Mouse (Mus musculus): Measurements from ENCODE around the gene Tmem235. TPM values are rescaled to one million over a fixed set of nuclear protein-coding genes. Genes with fewer than 3 reads are reported as not detected.

Gene Tmem235
- polyA plus RNA-seq, 1 experiment from 2014 or later, result not detected

DNA sequence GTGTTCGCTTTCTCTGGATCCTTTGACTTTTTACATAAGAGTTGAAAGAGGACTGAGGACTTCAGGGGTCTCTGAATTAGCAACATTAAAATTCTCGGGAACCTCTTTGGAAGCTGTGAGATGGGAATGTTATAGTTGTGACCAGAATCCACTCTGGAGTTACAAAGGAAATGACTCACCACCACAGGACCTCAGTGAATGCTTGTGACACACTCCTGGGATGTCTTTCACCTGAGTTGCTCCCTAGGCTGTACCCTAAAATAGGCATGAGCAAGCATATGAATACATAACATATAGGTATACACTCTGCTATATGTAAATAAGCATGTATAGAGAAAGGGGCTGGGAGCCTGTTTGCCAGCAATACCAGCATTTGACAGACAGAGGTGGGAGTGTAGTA lies 17.1 kb upstream of the Tmem235 start:
- H3K4me2 ChIP-seq (replicated peaks), result no peak overlapping the region
- no peak for ATAC-seq (ENCODE audit: low FRiP score)
- peaks cover 7% of the 10 kb centered on the region for H3K4me1 ChIP-seq (replicated peaks; ENCODE audit: control insufficient read depth, insufficient read depth, low read length)
- no peaks in the 10 kb centered on the region for H3K36me3 ChIP-seq (replicated peaks; ENCODE audit: control insufficient read depth, insufficient read depth)
- H3K9ac ChIP-seq, result no peak overlapping the region
- H3K27ac ChIP-seq, result no peak overlapping the region
- WGBS, result 84% methylated on average over 2 of the region's 2 CpGs
- no peak overlapping the region for H3K4me3 ChIP-seq (replicated peaks; ENCODE audit: low read length)
- H3K9me3 ChIP-seq (ENCODE audit: control insufficient read depth, low read length), result no peaks in the 10 kb centered on the region
- DNase-seq (ENCODE audit: low spot score), result no peak
- H3K27me3 ChIP-seq (ENCODE audit: control insufficient read depth, insufficient read depth, low read length), result no peaks in the 10 kb centered on the region

DNA sequence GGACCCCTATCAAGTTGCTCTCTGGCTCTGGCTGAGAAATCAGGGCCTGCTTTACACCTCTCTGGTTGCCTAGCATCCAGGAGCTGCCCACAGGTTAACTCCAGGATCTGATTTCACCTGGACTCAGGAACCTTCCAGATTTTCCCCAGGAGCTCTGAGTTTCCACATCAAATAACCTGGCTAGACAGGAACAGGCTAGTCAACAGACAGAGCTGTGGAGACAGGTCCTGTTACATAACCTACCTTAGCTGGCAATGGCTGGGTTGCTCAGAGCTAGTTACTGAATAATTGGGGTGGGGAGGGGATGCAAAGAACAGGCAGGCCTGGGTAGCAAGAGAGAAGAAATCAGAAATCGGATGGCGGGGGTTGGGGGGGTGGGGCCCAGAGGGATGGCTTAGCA lies 15.6 kb upstream of the Tmem235 start:
- Histone ChIP-seq H3K9ac (no peak overlapping the region), H3K4me1 (replicated peaks; ENCODE audit: control insufficient read depth, insufficient read depth, low read length) (peaks cover 15% of the 10 kb centered on the region), H3K27me3 (ENCODE audit: control insufficient read depth, insufficient read depth, low read length) (no peaks in the 10 kb centered on the region), H3K9me3 (ENCODE audit: control insufficient read depth, low read length) (no peaks in the 10 kb centered on the region), H3K27ac (no peak overlapping the region), H3K36me3 (replicated peaks; ENCODE audit: control insufficient read depth, insufficient read depth) (no peaks in the 10 kb centered on the region), H3K4me2 (replicated peaks) (no peak overlapping the region), H3K4me3 (replicated peaks; ENCODE audit: low read length) (no peak overlapping the region)
- DNase-seq (ENCODE audit: low spot score) (no peak), ATAC-seq (ENCODE audit: low FRiP score) (no peak)
- 72% methylated on average over 2 of the region's 2 CpGs for WGBS

DNA sequence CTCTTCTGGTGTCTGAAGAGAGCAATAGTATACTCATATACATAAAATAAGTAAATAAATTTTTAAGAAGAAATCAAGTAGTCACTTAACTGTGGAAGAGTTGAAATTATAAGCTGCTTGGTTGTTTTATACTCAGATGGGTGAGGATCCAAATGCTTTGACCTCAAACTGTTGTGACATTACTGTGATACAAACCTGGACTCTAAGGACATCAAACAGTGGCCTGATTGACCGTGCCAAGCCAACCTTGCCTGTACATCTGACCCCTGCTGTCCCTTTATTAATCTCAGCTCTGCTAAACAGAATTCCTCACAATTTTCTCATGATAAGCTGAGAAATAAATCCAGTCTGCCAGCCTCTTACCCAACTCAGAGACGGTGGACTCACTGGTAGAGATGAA lies 14.9 kb upstream of the Tmem235 start:
- H3K9ac ChIP-seq, result no peak overlapping the region
- H3K27me3 ChIP-seq (ENCODE audit: control insufficient read depth, insufficient read depth, low read length), result no peaks in the 10 kb centered on the region
- H3K36me3 ChIP-seq (replicated peaks; ENCODE audit: control insufficient read depth, insufficient read depth), result no peaks in the 10 kb centered on the region
- H3K4me2 ChIP-seq (replicated peaks), result no peak overlapping the region
- no peaks in the 10 kb centered on the region for H3K9me3 ChIP-seq (ENCODE audit: control insufficient read depth, low read length)
- no peak overlapping the region for H3K27ac ChIP-seq
- H3K4me3 ChIP-seq (replicated peaks; ENCODE audit: low read length), result no peak overlapping the region
- 85% methylated on average over 2 of the region's 2 CpGs for WGBS
- ATAC-seq (ENCODE audit: low FRiP score) (no peak), DNase-seq (ENCODE audit: low spot score) (no peak)
- H3K4me1 ChIP-seq (replicated peaks; ENCODE audit: control insufficient read depth, insufficient read depth, low read length), result peaks cover 15% of the 10 kb centered on the region

DNA sequence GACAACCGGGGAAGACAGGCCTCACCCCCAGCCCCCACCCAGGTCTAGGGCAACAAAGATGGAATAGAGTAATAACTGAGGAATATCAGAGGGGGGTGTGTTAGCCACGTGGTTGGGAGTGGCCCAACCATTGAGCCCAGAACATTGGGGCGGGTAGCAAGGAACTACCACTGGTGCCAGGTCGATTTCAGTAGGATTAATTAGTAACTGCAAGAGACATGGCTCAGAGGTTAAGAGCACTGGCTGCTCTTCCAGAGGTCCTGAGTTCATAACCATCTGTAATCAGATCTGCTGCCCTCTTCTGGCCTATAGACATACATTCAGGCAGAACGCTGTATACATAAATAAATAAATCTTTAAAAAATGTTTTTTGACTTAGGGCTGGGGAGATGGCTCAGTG lies 13.9 kb upstream of the Tmem235 start:
- ATAC-seq (ENCODE audit: low FRiP score) (no peak), DNase-seq (ENCODE audit: low spot score) (no peak)
- H3K9ac ChIP-seq, result no peak overlapping the region
- peaks cover 15% of the 10 kb centered on the region for H3K4me1 ChIP-seq (replicated peaks; ENCODE audit: control insufficient read depth, insufficient read depth, low read length)
- H3K36me3 ChIP-seq (replicated peaks; ENCODE audit: control insufficient read depth, insufficient read depth), result no peaks in the 10 kb centered on the region
- whole genome bisulfite sequencing, result 57% methylated on average over 5 of the region's 5 CpGs
- H3K9me3 ChIP-seq (ENCODE audit: control insufficient read depth, low read length), result no peaks in the 10 kb centered on the region
- H3K4me3 ChIP-seq (replicated peaks; ENCODE audit: low read length), result no peak overlapping the region
- no peak overlapping the region for H3K27ac ChIP-seq
- no peak overlapping the region for H3K4me2 ChIP-seq (replicated peaks)
- no peaks in the 10 kb centered on the region for H3K27me3 ChIP-seq (ENCODE audit: control insufficient read depth, insufficient read depth, low read length)

DNA sequence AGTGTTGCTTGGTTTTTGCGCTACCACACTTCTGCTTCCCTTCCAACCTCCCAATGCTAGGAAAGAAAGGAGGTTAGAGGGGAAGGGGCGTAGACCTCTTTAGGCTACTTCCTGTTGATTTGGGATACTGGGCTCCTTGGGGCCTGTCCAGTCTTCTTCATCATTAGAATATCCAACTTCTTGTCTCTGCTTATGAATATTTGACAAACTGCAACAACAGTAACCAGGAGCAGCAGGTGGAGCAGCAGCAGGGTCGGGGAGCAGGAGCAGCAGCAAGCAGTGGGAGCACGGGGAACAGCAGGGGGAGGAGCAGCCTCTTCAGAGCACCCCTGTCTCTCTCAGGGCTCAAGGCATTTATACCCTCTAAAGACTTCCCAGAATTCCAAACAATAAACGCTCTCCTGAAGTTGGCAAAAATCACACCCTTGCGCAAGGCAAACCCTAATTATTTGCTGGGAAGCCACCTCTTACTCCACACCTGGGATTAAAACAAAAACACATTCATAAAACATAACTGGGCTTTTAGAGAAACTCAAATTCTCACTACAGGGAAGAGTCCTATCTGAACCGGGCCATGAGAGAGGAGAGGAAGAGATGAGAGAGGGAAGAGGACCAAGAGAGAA lies 12.8 kb upstream of the Tmem235 start:
- peak overlapping the region; percentile 64 for H3K4me3 ChIP-seq (replicated peaks; ENCODE audit: low read length)
- H3K27ac ChIP-seq, result peak overlapping the region; percentile 98
- WGBS, result 87% methylated on average over 7 of the region's 7 CpGs
- peak overlapping the region; percentile 96 for H3K4me2 ChIP-seq (replicated peaks)
- no peaks in the 10 kb centered on the region for H3K36me3 ChIP-seq (replicated peaks; ENCODE audit: control insufficient read depth, insufficient read depth)
- H3K9me3 ChIP-seq (ENCODE audit: control insufficient read depth, low read length), result no peaks in the 10 kb centered on the region
- H3K4me1 ChIP-seq (replicated peaks; ENCODE audit: control insufficient read depth, insufficient read depth, low read length), result peaks cover 15% of the 10 kb centered on the region
- H3K9ac ChIP-seq, result peak overlapping the region; percentile 93
- no peaks in the 10 kb centered on the region for H3K27me3 ChIP-seq (ENCODE audit: control insufficient read depth, insufficient read depth, low read length)
- ATAC-seq (ENCODE audit: low FRiP score) (no peak), DNase-seq (ENCODE audit: low spot score) (no peak)

DNA sequence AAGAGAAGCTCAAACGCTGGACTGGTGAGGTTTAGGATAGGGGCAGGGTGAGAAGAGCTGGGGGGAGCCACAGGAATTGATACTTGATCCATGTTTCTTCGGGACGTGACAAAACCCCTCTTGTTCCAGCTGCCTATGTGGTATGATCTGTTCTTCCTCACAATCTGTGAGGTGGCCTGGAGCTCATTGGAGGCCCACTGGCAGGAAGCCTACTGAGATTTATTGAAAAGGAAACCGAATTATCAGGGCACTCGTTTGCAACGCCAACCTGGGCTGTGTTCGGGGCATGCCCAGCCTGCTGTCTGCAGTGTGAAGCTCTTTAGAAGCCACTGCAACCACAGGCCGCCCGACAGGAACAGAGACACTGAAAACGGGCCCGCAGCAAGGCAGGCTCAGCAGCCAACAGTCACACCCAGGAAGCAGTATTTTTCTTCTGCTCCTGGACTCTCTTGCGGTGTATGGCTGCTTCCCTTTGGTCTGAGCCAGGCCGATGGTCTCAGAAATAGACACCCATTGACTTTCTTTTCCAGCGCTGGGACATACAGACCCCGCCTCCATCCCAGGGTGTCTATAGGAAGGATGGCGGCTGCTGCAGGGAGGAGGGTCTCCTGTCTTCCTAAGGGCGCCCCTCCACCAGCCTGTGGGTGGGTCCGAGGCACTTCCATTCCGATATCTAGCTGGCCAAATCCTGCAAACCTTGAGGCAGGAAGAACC lies 12.1 kb upstream of the Tmem235 start:
- no peaks in the 10 kb centered on the region for H3K9me3 ChIP-seq (ENCODE audit: control insufficient read depth, low read length)
- H3K36me3 ChIP-seq (replicated peaks; ENCODE audit: control insufficient read depth, insufficient read depth), result no peaks in the 10 kb centered on the region
- no peaks in the 10 kb centered on the region for H3K27me3 ChIP-seq (ENCODE audit: control insufficient read depth, insufficient read depth, low read length)
- ATAC-seq (ENCODE audit: low FRiP score), result peak; percentile 84
- peak; percentile 37 for DNase-seq (ENCODE audit: low spot score)
- peak overlapping the region; percentile 96 for H3K4me2 ChIP-seq (replicated peaks)
- H3K27ac ChIP-seq, result peak overlapping the region; percentile 98
- WGBS, result 12% methylated on average over 19 of the region's 19 CpGs
- H3K4me3 ChIP-seq (replicated peaks; ENCODE audit: low read length), result peak overlapping the region; percentile 64
- H3K9ac ChIP-seq, result peak overlapping the region; percentile 93
- peaks cover 15% of the 10 kb centered on the region for H3K4me1 ChIP-seq (replicated peaks; ENCODE audit: control insufficient read depth, insufficient read depth, low read length)

DNA sequence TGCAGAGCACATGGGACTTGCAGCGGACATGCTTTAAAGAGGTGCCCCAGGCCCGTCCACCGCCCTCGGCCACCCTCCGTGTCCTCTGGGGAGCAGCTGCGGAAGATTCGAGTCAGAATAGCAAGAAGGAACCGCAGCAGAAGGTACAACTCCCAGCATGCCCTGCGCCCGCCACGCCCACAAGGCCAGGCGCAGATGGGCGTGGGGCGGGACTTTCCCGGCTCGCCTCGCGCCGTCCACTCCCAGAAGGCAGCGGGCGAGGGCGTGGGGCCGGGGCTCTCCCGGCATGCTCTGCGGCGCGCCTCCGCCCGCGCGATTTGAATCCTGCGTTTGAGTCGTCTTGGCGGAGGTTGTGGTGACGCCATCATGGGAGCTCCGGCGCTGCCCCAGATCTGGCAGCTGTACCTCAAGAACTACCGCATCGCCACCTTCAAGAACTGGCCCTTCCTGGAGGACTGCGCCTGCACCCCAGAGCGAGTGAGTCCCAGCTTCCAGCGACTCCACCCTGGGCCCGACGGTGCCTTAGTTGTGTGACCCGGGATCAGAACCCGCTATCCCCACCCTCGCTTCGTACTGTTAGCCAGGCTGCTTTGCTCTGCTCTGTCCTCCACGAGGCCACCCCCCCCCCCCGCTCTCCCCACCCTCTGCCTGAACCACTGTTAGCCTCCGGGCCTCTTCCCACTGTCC lies 11.4 kb upstream of the Tmem235 start, which contains the start of gene Birc5:
TSS of gene Birc5 (plus strand) at position 267 of the 687 bp plus-strand sequence.
- no peaks in the 10 kb centered on the region for H3K36me3 ChIP-seq (replicated peaks; ENCODE audit: control insufficient read depth, insufficient read depth)
- WGBS, result 1% methylated on average over 51 of the region's 51 CpGs
- peak within 1 kb of the TSS; percentile 96 for H3K4me2 ChIP-seq (replicated peaks)
- H3K9ac ChIP-seq, result peak within 1 kb of the TSS; percentile 93
- no peaks in the 10 kb centered on the region for H3K27me3 ChIP-seq (ENCODE audit: control insufficient read depth, insufficient read depth, low read length)
- ATAC-seq (ENCODE audit: low FRiP score), result peak; percentile 94
- DNase-seq (ENCODE audit: low spot score), result peak; percentile 98
- H3K4me1 ChIP-seq (replicated peaks; ENCODE audit: control insufficient read depth, insufficient read depth, low read length), result peaks cover 15% of the 10 kb centered on the region
- peak within 1 kb of the TSS; percentile 98 for H3K27ac ChIP-seq
- H3K4me3 ChIP-seq (replicated peaks; ENCODE audit: low read length), result peak within 1 kb of the TSS; percentile 64
- H3K9me3 ChIP-seq (ENCODE audit: control insufficient read depth, low read length), result no peaks in the 10 kb centered on the region

DNA sequence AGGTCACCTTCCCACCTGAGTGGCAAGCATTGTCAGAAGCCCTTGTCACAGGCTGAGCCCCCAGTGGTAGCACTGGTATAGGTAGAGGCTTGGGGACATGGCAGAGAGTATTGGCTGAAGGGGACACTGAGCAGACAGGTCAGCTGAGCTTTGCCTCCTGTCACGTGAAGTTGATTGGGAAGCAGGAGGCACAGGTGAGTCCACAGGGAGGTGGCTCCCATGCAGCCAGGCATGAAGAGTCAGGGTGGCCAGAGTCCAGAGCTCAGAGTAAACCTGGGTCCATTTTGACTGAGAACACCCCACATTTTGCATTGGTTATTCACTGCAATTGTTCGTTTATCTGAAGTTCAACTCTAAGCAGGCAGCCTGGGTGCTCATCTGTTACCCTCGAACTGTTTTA lies 7.7 kb upstream of the Tmem235 start:
- no peaks in the 10 kb centered on the region for H3K9me3 ChIP-seq (ENCODE audit: control insufficient read depth, low read length)
- H3K4me3 ChIP-seq (replicated peaks; ENCODE audit: low read length), result no peak overlapping the region
- H3K9ac ChIP-seq, result no peak overlapping the region
- WGBS, result 95% methylated on average over 3 of the region's 3 CpGs
- H3K27me3 ChIP-seq (ENCODE audit: control insufficient read depth, insufficient read depth, low read length), result no peaks in the 10 kb centered on the region
- no peak for DNase-seq (ENCODE audit: low spot score)
- no peak overlapping the region for H3K27ac ChIP-seq
- H3K36me3 ChIP-seq (replicated peaks; ENCODE audit: control insufficient read depth, insufficient read depth), result 0 out of 2 replicates have a peak, but pooled peaks cover 4% of the 10 kb centered on the region
- H3K4me1 ChIP-seq (replicated peaks; ENCODE audit: control insufficient read depth, insufficient read depth, low read length), result peaks cover 13% of the 10 kb centered on the region
- H3K4me2 ChIP-seq (replicated peaks), result no peak overlapping the region
- no peak for ATAC-seq (ENCODE audit: low FRiP score)

DNA sequence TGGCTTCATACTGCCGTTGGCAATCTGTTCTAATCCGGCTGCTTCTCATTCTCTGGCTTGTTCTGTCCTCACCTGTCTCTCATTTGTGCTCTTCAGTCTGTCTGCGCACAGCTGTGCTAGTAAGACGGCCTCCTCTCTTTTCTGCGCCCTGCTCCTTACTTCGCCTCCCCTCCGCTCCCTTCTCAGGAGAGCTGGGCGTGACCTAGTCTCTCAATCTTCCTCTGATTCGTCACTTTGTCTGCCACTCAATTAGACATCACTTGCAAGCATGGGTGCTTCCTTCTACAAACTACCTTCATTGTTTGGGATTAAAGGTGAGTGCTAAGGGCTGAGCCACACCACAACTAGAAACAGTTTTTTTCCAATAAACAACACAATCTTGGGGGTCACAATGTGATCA lies 6.3 kb upstream of the Tmem235 start:
- DNase-seq (ENCODE audit: low spot score) (no peak), ATAC-seq (ENCODE audit: low FRiP score) (no peak)
- Histone ChIP-seq H3K4me3 (replicated peaks; ENCODE audit: low read length) (no peak overlapping the region), H3K9ac (no peak overlapping the region), H3K27me3 (ENCODE audit: control insufficient read depth, insufficient read depth, low read length) (no peaks in the 10 kb centered on the region), H3K9me3 (ENCODE audit: control insufficient read depth, low read length) (no peaks in the 10 kb centered on the region), H3K4me1 (replicated peaks; ENCODE audit: control insufficient read depth, insufficient read depth, low read length) (peaks cover 6% of the 10 kb centered on the region; the same call in 1 of the 2 replicates), H3K4me2 (replicated peaks) (no peak overlapping the region), H3K36me3 (replicated peaks; ENCODE audit: control insufficient read depth, insufficient read depth) (0 out of 2 replicates have a peak, but pooled peaks cover 4% of the 10 kb centered on the region), H3K27ac (no peak overlapping the region)
- WGBS, result 94% methylated on average over 9 of the region's 9 CpGs

Data from hindbrain, embryonic 14.5 days (tissue).